Mouse (Mus musculus): ENCODE measurements at regions not wholly inside any gene's neighbourhood (a gene's known extent, or its start where the extent isn't known, plus 50 kb on each side); places are given as distances from the start of the nearest gene placed in this dataset.

GRCm38 (mm10) chr7:94061814-94062545 is 982.3 kb downstream of the Fam181b start:
- 81% methylated on average over 3 of the region's 3 CpGs for WGBS
- Histone ChIP-seq H3K4me3 (replicated peaks) (no peak overlapping the region), H3K27ac (no peak overlapping the region), H3K4me1 (no peaks in the 10 kb centered on the region), H3K4me2 (no peak overlapping the region), H3K9me3 (replicated peaks) (no peaks in the 10 kb centered on the region), H3K9ac (no peak overlapping the region), H3K27me3 (no peaks in the 10 kb centered on the region), H3K36me3 (no peaks in the 10 kb centered on the region)
- ATAC-seq (replicated peaks; ENCODE audit: low FRiP score), result no peak
